Mouse (Mus musculus) liver, embryonic 16.5 days (tissue): ENCODE data around the gene Krt17. TPM values are rescaled to one million over a fixed set of nuclear protein-coding genes. Genes with fewer than 3 reads are reported as not detected.
"Not testable (repeated sequence)": the region's sequence is repeated elsewhere in the genome, so short reads cannot be mapped to it uniquely, and the experiment has no call there.

ENCODE experiments used
- ATAC-seq: fragments of 200-750 bp; cut with Nextera tagmentation; 2 replicates; pipeline ENCODE4 v1.8.0; 2017; ENCODE audit warnings: low read depth, mild to moderate bottlenecking, moderate number of reproducible peaks, moderate library complexity
- H3K27ac ChIP-seq: fragments of 300-500 bp; sonication (generic); 2 replicates; pipeline ENCODE4 v1.5.1; 2014; ENCODE audit warnings: mild to moderate bottlenecking, low read length
- H3K27me3 ChIP-seq: fragments of 300-500 bp; sonication (generic); 2 replicates; pipeline ENCODE4 v1.6.1; 2014; ENCODE audit warnings: low read depth, low read length, mixed read lengths; ENCODE audit not compliant: control insufficient read depth, insufficient read depth
- H3K36me3 ChIP-seq: fragments of 300-500 bp; sonication (generic); 2 replicates; pipeline ENCODE4 v1.6.1; 2014; ENCODE audit warnings: mild to moderate bottlenecking; ENCODE audit not compliant: control insufficient read depth, insufficient read depth
- H3K4me1 ChIP-seq: fragments of 300-500 bp; sonication (generic); 2 replicates; pipeline ENCODE4 v1.6.1; 2014; ENCODE audit warnings: low read depth, low read length, mixed read lengths; ENCODE audit not compliant: control insufficient read depth
- H3K4me2 ChIP-seq: fragments of 300-500 bp; sonication (generic); 2 replicates; pipeline ENCODE4 v1.6.1; 2014; ENCODE audit warnings: low read depth, low read length, mixed read lengths
- H3K4me3 ChIP-seq: fragments of 300-500 bp; sonication (generic); 2 replicates; pipeline ENCODE4 v1.5.1; 2014; ENCODE audit warnings: low read depth, mild to moderate bottlenecking, low read length
- H3K9ac ChIP-seq: fragments of 300-500 bp; sonication (generic); 2 replicates; pipeline ENCODE4 v1.6.1; 2014; ENCODE audit warnings: low read depth, low read length
- H3K9me3 ChIP-seq: fragments of 300-500 bp; sonication (generic); replicated peaks from 2 replicates; pipeline ENCODE4 v1.6.1; 2016; ENCODE audit warnings: low read length; ENCODE audit not compliant: control insufficient read depth
- WGBS: fragments of 180-500 bp; shearing (Covaris S2); extraction: QIAGEN DNeasy Blood & Tissue Kit; methylation state at CpG from one replicate; pipeline ENCODE4 v1.1.7; 2014; ENCODE audit not compliant: insufficient replicate concordance; 5-methylcytosine and 5-hydroxymethylcytosine counted together
- polyA plus RNA-seq: library from polyadenylated mRNA; unstranded; fragments of >200 nt; fragmentation: Nextera tagmentation; extraction: Ambion mirVana; gene quantifications from 2 replicates; pipeline ENCODE4 v1.2.1, GENCODE M21; 2015

The Krt17 gene
- polyA plus RNA-seq, 1 experiment from 2014 or later = 0.18 TPM

DNA sequence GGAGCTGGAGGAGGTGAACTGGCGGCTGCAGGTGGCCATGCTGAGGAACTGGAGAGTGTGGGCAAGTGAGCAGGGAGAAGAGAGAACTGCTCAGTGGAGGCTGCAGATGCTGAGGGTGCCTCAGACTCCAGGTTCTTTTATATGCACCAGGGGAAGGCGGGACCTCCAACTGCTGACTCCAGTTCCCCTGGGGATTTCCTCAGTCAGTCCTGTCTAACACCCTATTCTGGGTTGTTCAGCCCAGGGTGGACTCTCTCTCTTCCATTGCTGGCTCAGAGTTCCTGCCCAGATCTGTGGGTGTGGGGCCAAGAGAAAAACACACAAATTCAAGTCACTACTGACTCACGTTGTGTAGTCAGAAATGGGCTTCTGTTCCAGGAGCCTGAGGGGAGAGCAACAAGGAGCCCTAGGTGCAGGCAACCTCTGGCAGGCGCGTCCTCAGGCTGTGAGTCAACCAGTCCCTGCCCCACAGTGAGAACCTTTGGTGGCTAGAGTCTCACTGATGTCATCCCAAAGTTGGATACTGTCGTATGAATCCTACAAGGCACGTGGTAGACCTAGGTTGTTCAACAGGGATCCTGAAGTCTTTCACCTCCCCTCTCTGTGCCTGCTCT is 11.9 kb downstream of the Krt17 start, which contains the start of gene Krt16:
Gene Krt16, minus strand, starts transcription at position 51 of the 614 bp plus-strand sequence.
- no peak within 1 kb of the TSS for H3K4me2 ChIP-seq
- WGBS = 56% methylated on average over 7 of the region's 7 CpGs
- no peaks in the 10 kb centered on the region for H3K36me3 ChIP-seq
- H3K9ac ChIP-seq = no peak within 1 kb of the TSS
- H3K9me3 ChIP-seq = no peaks in the 10 kb centered on the region
- no peak for ATAC-seq
- no peak within 1 kb of the TSS for H3K27ac ChIP-seq
- no peaks in the 10 kb centered on the region for H3K27me3 ChIP-seq
- H3K4me1 ChIP-seq = no peaks in the 10 kb centered on the region
- no peak within 1 kb of the TSS for H3K4me3 ChIP-seq

- H3K9me3 ChIP-seq, H3K27me3 ChIP-seq, H3K36me3 ChIP-seq, H3K9ac ChIP-seq, H3K4me1 ChIP-seq, H3K27ac ChIP-seq, ATAC-seq, H3K4me3 ChIP-seq, H3K4me2 ChIP-seq: not testable (repeated sequence)
- WGBS = 46% methylated on average over 7 of the region's 7 CpGs
Observed at GRCm38 (mm10) chr11:100246471-100246870, 14.4 kb downstream of the Krt17 start.

DNA sequence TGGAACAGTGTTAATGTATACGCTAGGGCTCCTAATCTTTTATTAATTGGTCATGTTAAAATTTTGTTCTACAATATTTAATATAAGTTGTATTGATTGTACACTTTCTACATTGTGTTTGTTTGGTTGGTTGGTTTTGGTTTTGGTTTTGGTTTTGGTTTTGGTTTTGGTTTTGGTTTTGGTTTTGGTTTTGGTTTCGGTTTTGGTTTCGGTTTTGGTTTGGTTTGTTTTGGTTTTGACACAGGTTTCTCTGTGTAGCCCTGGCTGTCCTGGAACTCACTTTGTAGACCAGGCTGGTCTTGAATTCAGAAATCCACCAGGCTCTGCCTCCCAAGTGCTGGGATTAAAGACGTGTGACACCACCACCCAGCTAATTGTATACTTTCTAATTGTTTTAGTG is 20.6 kb downstream of the Krt17 start:
- H3K4me1 ChIP-seq, H3K36me3 ChIP-seq, H3K27me3 ChIP-seq, H3K4me2 ChIP-seq, H3K9ac ChIP-seq, H3K27ac ChIP-seq, H3K4me3 ChIP-seq, ATAC-seq, H3K9me3 ChIP-seq: not testable (repeated sequence)
- 67% methylated on average over 4 of the region's 4 CpGs for WGBS

- H3K27ac ChIP-seq = no peak overlapping the region
- no peaks in the 10 kb centered on the region for H3K9me3 ChIP-seq
- WGBS = 51% methylated on average over 8 of the region's 8 CpGs
- no peak overlapping the region for H3K4me3 ChIP-seq
- H3K4me2 ChIP-seq = no peak overlapping the region
- H3K27me3 ChIP-seq = no peaks in the 10 kb centered on the region
- ATAC-seq = no peak
- H3K4me1 ChIP-seq = no peaks in the 10 kb centered on the region
- no peaks in the 10 kb centered on the region for H3K36me3 ChIP-seq
- no peak overlapping the region for H3K9ac ChIP-seq
Observed at GRCm38 (mm10) chr11:100221741-100222140, 39.1 kb downstream of the Krt17 start.

DNA sequence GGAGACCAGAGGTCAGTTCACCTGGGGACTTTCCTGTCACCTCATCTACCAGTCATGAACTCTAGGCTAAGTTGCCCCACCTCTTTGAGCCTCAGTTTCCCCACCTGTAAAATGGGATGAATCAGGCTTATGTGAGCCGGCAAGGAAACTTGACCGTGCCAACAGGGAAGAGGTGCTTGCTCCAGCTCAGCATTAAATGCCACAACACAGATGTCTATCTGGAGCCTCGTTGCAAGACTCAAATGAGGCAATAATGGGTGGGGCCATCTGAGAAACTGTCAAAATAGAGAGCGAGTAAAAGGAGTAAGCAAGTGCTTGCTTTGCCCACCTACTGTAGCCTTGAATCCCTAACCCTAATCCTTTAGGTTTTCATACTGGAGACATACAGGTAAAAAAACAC is 41.5 kb downstream of the Krt17 start:
- H3K4me3 ChIP-seq = no peak overlapping the region
- H3K36me3 ChIP-seq = no peaks in the 10 kb centered on the region
- H3K27me3 ChIP-seq = no peaks in the 10 kb centered on the region
- ATAC-seq = no peak
- no peak overlapping the region for H3K9ac ChIP-seq
- H3K9me3 ChIP-seq = no peaks in the 10 kb centered on the region
- 57% methylated on average over 4 of the region's 4 CpGs for WGBS
- no peak overlapping the region for H3K4me2 ChIP-seq
- no peak overlapping the region for H3K27ac ChIP-seq
- H3K4me1 ChIP-seq = no peaks in the 10 kb centered on the region

- Histone ChIP-seq H3K36me3 (no peaks in the 10 kb centered on the region), H3K9me3 (no peaks in the 10 kb centered on the region), H3K9ac (no peak overlapping the region), H3K4me2 (no peak overlapping the region), H3K27ac (no peak overlapping the region), H3K4me3 (no peak overlapping the region), H3K4me1 (no peaks in the 10 kb centered on the region), H3K27me3 (no peaks in the 10 kb centered on the region)
- WGBS = 34% methylated on average over 6 of the region's 6 CpGs
- ATAC-seq = no peak
Observed at GRCm38 (mm10) chr11:100208542-100208941, 52.3 kb downstream of the Krt17 start.

DNA sequence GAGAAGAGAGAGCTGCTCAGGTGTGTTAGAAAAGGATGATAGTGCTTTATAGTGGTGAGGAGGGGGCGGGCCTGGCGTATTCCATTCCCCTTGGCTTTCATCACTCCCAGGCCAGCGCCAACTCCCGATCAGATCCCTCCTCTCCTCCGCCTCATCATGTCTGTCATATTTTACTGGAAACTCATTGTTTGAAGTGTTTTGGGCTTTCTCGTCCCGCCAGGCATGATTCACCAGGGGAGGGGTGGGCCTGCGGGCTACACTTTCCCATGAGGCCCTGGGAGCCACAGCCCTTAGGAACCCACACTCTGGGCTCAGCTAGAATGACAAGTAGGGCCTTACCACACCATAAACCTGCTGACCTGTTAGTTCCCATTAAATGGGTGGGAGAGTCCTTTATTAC is 53.3 kb downstream of the Krt17 start, which contains the start of gene Krt14:
Gene Krt14, minus strand, starts transcription at position 51 of the 400 bp plus-strand sequence.
- H3K9ac ChIP-seq = no peak within 1 kb of the TSS
- no peak within 1 kb of the TSS for H3K27ac ChIP-seq
- no peaks in the 10 kb centered on the region for H3K36me3 ChIP-seq
- 71% methylated on average over 8 of the region's 8 CpGs for WGBS
- H3K27me3 ChIP-seq = no peaks in the 10 kb centered on the region
- no peaks in the 10 kb centered on the region for H3K9me3 ChIP-seq
- H3K4me1 ChIP-seq = no peaks in the 10 kb centered on the region
- H3K4me3 ChIP-seq = no peak within 1 kb of the TSS
- no peak for ATAC-seq
- H3K4me2 ChIP-seq = no peak within 1 kb of the TSS

Other genes starting within 250 kb of the Krt17 start
- gene Krt33a, start 244.8 kb downstream of the Krt17 start, polyA plus RNA-seq = not detected in 2 replicates
- gene Krt33b, start 231.2 kb downstream of the Krt17 start, polyA plus RNA-seq = not detected in 2 replicates
- not detected in 2 replicates for gene Krt34, start 219.5 kb downstream of the Krt17 start, polyA plus RNA-seq
- not detected in 2 replicates for gene Krt31, start 210.5 kb downstream of the Krt17 start, polyA plus RNA-seq
- gene Krt32, start 172.8 kb downstream of the Krt17 start, polyA plus RNA-seq = not detected in 2 replicates
- gene Krt35, start 164.8 kb downstream of the Krt17 start, polyA plus RNA-seq = not detected in 2 replicates
- gene Krt36, start 155.4 kb downstream of the Krt17 start, polyA plus RNA-seq = not detected in 2 replicates
- gene Krt13, start 139.5 kb downstream of the Krt17 start, polyA plus RNA-seq = not detected in 2 replicates
- gene Krt15, start 125.1 kb downstream of the Krt17 start, polyA plus RNA-seq = 0.07 and 0.12 TPM in 2 replicates
- gene Krt19, start 112.4 kb downstream of the Krt17 start, polyA plus RNA-seq = 2.8 and 9.4 TPM in 2 replicates
- not detected in 2 replicates for gene Krt9, start 67.8 kb downstream of the Krt17 start, polyA plus RNA-seq
- 0.16 and 0.31 TPM in 2 replicates for gene Krt14, start 53.5 kb downstream of the Krt17 start, polyA plus RNA-seq
- gene Krt16, start 12.1 kb downstream of the Krt17 start, polyA plus RNA-seq = not detected in 2 replicates
- gene Krt42, start 8.8 kb upstream of the Krt17 start, polyA plus RNA-seq = not detected in 2 replicates
- 1,629 and 1,636 TPM in 2 replicates for gene Eif1, start 58.9 kb upstream of the Krt17 start, polyA plus RNA-seq
- gene Gast, start 73.4 kb upstream of the Krt17 start, polyA plus RNA-seq = not detected in 2 replicates
- 0.27 and 0.42 TPM in 2 replicates for gene Hap1, start 95.1 kb upstream of the Krt17 start, polyA plus RNA-seq
- gene Jup, start 136.7 kb upstream of the Krt17 start, polyA plus RNA-seq = 15.5 and 17.7 TPM in 2 replicates
- 3.1 and 4.0 TPM in 2 replicates for gene P3h4, start 153.8 kb upstream of the Krt17 start, polyA plus RNA-seq
- 7.9 and 8.4 TPM in 2 replicates for gene Fkbp10, start 154.7 kb upstream of the Krt17 start, polyA plus RNA-seq
- 14.9 and 16.0 TPM in 2 replicates for gene Nt5c3b, start 180.8 kb upstream of the Krt17 start, polyA plus RNA-seq
- 0.07 TPM in 1 of 2 replicates, not detected in the other for gene Klhl10, start 180.9 kb upstream of the Krt17 start, polyA plus RNA-seq
- gene Klhl11, start 211.7 kb upstream of the Krt17 start, polyA plus RNA-seq = 1.7 and 1.9 TPM in 2 replicates